Mouse (Mus musculus) ES-Bruce4 (cell line): ENCODE results near the gene Arntl2.

Experiments used
- CTCF ChIP-seq: IDR thresholded peaks from one replicate; pipeline ENCODE4 v1.8.1; 2011; ENCODE audit warnings: low read depth, low read length
- EP300 ChIP-seq: IDR thresholded peaks from 2 replicates; pipeline ENCODE4 v1.6.1; 2011; ENCODE audit warnings: low read depth, low read length; ENCODE audit not compliant: insufficient read depth
- POLR2A ChIP-seq: IDR thresholded peaks from one replicate; pipeline ENCODE4 v1.8.1; 2011; ENCODE audit warnings: low read length; ENCODE audit not compliant: insufficient read depth

GRCm38 (mm10) chr6:146837316-146837715 is 41.5 kb downstream of the Arntl2 start:
- TF ChIP-seq CTCF: no peak
- TF ChIP-seq POLR2A: no peak
- TF ChIP-seq EP300: no peak
